Mouse (Mus musculus): ENCODE results near the gene Pdgfb. TPM values are rescaled to one million over a fixed set of nuclear protein-coding genes. Genes with fewer than 3 reads are reported as not detected.

Pdgfb gene
- total and polyA plus RNA-seq, 3 experiments: not detected

DNA sequence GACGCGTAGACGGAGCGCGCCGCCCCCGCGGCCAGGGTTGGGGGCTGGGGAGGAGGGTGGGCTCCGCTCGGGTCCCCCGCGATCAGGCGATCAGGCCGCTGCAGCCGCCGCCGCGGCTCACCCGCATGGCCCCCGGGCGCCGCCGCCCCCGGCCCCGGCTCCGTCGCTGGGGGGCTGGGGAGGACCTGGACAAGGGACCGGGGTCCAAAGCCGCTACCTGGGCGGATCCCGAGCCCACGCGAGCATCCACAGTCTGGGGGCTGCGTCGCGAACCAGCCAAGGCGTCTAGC, 801 bp downstream of the Pdgfb start:
- H3K36me3 ChIP-seq (replicated peaks in 1 of 2; ENCODE audit: control insufficient read depth in 1 of 2, insufficient read depth in 1 of 2, low read length in 1 of 2): no peaks in the 10 kb centered on the region
- no peak for DNase-seq (ENCODE audit: extremely low read depth)
- no peak overlapping the region for H3K4me2 ChIP-seq (ENCODE audit: insufficient read depth, low read depth, poor library complexity, severe bottlenecking)
- peaks cover 3% of the 10 kb centered on the region for H3K27me3 ChIP-seq (replicated peaks)
- H3K9me3 ChIP-seq (replicated peaks; ENCODE audit: low read length): peaks cover 26% of the 10 kb centered on the region
- no peak overlapping the region for H3K27ac ChIP-seq (ENCODE audit: insufficient read depth, low read depth)
- dilution Hi-C loops (cut with MboI; ENCODE audit: extremely low pct_ligation_motif_present, extremely low pct_unique_long_range_greater_than_20kb, low sequenced_read_pairs) (no loop called here), in situ Hi-C loops (cut with MboI; ENCODE audit: low pct_ligation_motif_present, low pct_unique_long_range_greater_than_20kb, low sequenced_read_pairs) (no loop called here)
- H3K4me1 ChIP-seq (ENCODE audit: control insufficient read depth in 1 of 2, insufficient read depth in 2 of 2): peaks cover 0 to 5% of the 10 kb centered on the region in 2 experiments; a peak in 1 of 4 replicates
- no peak overlapping the region for H3K9ac ChIP-seq (ENCODE audit: insufficient read depth, low read depth)
- no peak overlapping the region for H3K4me3 ChIP-seq (replicated peaks in 1 of 3; ENCODE audit: low read depth in 2 of 3, low read length in 2 of 3, poor library complexity in 1 of 3)
- no peak for TF ChIP-seq MAFK (IDR thresholded peaks at IDR 0.05; ENCODE audit: insufficient replicate concordance, low read length)
- H3K79me2 ChIP-seq (replicated peaks; ENCODE audit: control insufficient read depth, extremely low read depth, insufficient read depth, poor library complexity, severe bottlenecking): no peaks in the 10 kb centered on the region

DNA sequence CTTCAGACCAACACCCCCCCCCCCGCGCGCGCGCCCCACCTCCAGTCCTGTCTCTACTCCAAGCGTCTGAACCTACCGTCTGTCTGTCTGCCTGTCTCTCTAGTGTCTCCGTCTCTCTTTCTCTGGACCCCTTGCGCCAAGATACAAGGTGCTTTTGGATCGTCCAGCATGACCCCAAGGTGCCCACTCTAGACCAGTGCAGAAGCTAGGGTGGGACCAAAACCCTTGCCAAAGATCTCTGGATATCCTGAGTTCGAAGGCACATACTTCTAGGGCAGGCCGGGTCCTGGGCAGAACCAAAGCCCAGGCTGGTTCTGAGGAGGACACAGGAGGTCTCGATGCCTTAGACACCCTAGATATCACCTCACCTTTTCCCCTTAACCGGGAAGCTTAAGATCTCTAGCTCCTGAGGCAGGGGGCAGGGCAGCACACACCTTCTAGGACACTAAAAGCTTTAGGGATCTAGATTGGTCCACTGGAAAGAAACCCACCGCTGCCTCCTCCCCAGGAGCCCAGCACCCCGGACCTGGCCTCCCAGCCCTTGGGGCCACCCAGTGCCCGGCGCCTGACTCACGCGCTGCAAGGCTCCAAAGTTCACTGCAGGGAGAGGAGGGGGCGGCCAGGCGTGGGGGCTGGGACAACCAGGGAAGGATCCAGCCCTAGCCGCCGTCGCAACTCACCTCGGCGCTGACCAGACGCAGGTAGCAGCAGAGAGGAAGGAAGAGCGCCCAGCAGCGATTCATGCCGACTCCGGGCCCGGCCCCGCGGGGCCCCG, 1.3 kb downstream of the Pdgfb start:
- TF ChIP-seq ZC3H11A (IDR thresholded peaks at IDR 0.05; ENCODE audit: low read depth, low read length) (no peak), ZNF384 (IDR thresholded peaks at IDR 0.05; ENCODE audit: low read depth, low read length) (no peak), JUND (conservative IDR thresholded peaks at IDR 0.05; ENCODE audit: low read depth, low read length) (no peak), E2F4 (IDR thresholded peaks at IDR 0.05; ENCODE audit: insufficient replicate concordance, low read depth, low read length) (no peak), HCFC1 (IDR thresholded peaks at IDR 0.05; ENCODE audit: low read depth, low read length) (no peak), JUN (IDR thresholded peaks at IDR 0.05; ENCODE audit: insufficient read depth, low read depth, low read length) (no peak), IRF4 (IDR thresholded peaks at IDR 0.05; ENCODE audit: low read depth, low read length) (no peak), RAD21 (IDR thresholded peaks at IDR 0.05; ENCODE audit: low read depth, low read length) (no peak), MXI1 (IDR thresholded peaks at IDR 0.05; ENCODE audit: low read depth, low read length) (no peak), TBP (conservative IDR thresholded peaks at IDR 0.05; ENCODE audit: low read depth, low read length) (no peak)
- no peak overlapping the region for H3K27ac ChIP-seq (ENCODE audit: insufficient read depth, low read depth)
- H3K27me3 ChIP-seq (replicated peaks): peaks cover 3% of the 10 kb centered on the region
- H3K4me2 ChIP-seq (ENCODE audit: insufficient read depth, low read depth, poor library complexity, severe bottlenecking): no peak overlapping the region
- no peak overlapping the region for H3K9ac ChIP-seq (ENCODE audit: insufficient read depth, low read depth)
- H3K4me3 ChIP-seq (replicated peaks in 1 of 3; ENCODE audit: low read depth in 2 of 3, low read length in 2 of 3, poor library complexity in 1 of 3): no peak overlapping the region
- dilution Hi-C loops (cut with MboI; ENCODE audit: extremely low pct_ligation_motif_present, extremely low pct_unique_long_range_greater_than_20kb, low sequenced_read_pairs): no loop called here
- in situ Hi-C loops (cut with MboI; ENCODE audit: low pct_ligation_motif_present, low pct_unique_long_range_greater_than_20kb, low sequenced_read_pairs): no loop called here
- no peaks in the 10 kb centered on the region for H3K36me3 ChIP-seq (replicated peaks in 1 of 2; ENCODE audit: control insufficient read depth in 1 of 2, insufficient read depth in 1 of 2, low read length in 1 of 2)
- H3K9me3 ChIP-seq (replicated peaks; ENCODE audit: low read length): peaks cover 26% of the 10 kb centered on the region
- no peaks in the 10 kb centered on the region for H3K79me2 ChIP-seq (replicated peaks; ENCODE audit: control insufficient read depth, extremely low read depth, insufficient read depth, poor library complexity, severe bottlenecking)
- DNase-seq (ENCODE audit: extremely low read depth): no peak
- H3K4me1 ChIP-seq (ENCODE audit: control insufficient read depth in 1 of 2, insufficient read depth in 2 of 2): peaks cover 0 to 5% of the 10 kb centered on the region in 2 experiments; a peak in 1 of 4 replicates

DNA sequence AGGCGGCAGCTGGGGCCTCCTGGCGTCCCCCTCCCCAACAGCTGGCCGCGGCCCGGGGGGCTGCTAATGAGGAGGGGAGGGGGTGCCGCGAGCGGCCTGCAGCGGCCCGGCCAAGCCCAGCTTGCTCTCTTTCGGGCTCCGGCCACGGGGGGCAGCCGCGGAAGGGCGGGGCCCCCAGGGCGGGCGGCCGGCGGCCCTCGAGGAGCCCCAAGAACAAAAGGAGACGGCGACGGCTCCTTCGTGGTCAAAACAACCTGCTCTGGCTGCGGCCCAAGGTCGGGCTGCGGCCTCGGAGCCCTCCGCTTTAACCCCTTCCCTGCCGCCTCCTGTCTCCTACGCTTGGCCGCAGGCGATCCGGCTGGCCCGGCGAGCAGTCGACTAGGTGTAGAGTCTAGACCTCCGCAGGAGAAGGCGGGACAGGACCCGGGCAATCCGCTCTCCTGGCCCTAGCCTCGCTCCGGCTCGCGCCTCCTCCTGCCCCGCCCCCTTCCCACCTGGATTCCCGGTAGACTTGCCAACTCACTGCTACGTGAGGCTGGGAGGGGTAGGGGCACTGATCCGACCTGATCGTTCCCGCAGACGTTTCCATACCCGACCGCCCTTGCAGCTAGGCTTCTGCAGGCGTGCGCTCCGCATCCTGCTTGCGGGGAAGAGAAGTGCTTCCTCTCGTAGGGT, 2.1 kb downstream of the Pdgfb start:
- Histone ChIP-seq H3K79me2 (replicated peaks; ENCODE audit: control insufficient read depth, extremely low read depth, insufficient read depth, poor library complexity, severe bottlenecking) (no peaks in the 10 kb centered on the region), H3K27ac (ENCODE audit: insufficient read depth, low read depth) (no peak overlapping the region), H3K36me3 (replicated peaks in 1 of 2; ENCODE audit: control insufficient read depth in 1 of 2, insufficient read depth in 1 of 2, low read length in 1 of 2) (no peaks in the 10 kb centered on the region), H3K9ac (ENCODE audit: insufficient read depth, low read depth) (no peak overlapping the region), H3K4me1 (ENCODE audit: control insufficient read depth in 1 of 2, insufficient read depth in 2 of 2) (peaks cover 0 to 5% of the 10 kb centered on the region in 2 experiments; a peak in 1 of 4 replicates), H3K9me3 (replicated peaks; ENCODE audit: low read length) (peaks cover 26% of the 10 kb centered on the region), H3K4me3 (replicated peaks in 1 of 3; ENCODE audit: low read depth in 2 of 3, low read length in 2 of 3, poor library complexity in 1 of 3) (no peak overlapping the region), H3K27me3 (replicated peaks) (peaks cover 3% of the 10 kb centered on the region), H3K4me2 (ENCODE audit: insufficient read depth, low read depth, poor library complexity, severe bottlenecking) (no peak overlapping the region)
- TF ChIP-seq CHD2 (IDR thresholded peaks at IDR 0.05; ENCODE audit: low read length) (no peak), KAT2A (IDR thresholded peaks at IDR 0.05; ENCODE audit: insufficient replicate concordance, low read length) (no peak), MYC (IDR thresholded peaks at IDR 0.05; ENCODE audit: low read depth, low read length) (no peak), HCFC1 (IDR thresholded peaks at IDR 0.05; ENCODE audit: low read depth, low read length) (no peak), ZNF384 (IDR thresholded peaks at IDR 0.05; ENCODE audit: low read depth, low read length) (no peak), GABPA (IDR thresholded peaks at IDR 0.05; ENCODE audit: insufficient replicate concordance, low read depth, low read length) (no peak), POLR2A (IDR thresholded peaks at IDR 0.05; ENCODE audit: low read depth, low read length) (no peak), UBTF (IDR thresholded peaks at IDR 0.05; ENCODE audit: low read depth, low read length) (no peak), JUN (IDR thresholded peaks at IDR 0.05; ENCODE audit: insufficient read depth, low read depth, low read length) (no peak), IRF4 (IDR thresholded peaks at IDR 0.05; ENCODE audit: low read depth, low read length) (no peak), ZKSCAN1 (IDR thresholded peaks at IDR 0.05; ENCODE audit: borderline replicate concordance, low read depth, low read length) (no peak), USF1 (IDR thresholded peaks at IDR 0.05; ENCODE audit: low read depth, low read length) (no peak), SMC3 (IDR thresholded peaks at IDR 0.05; ENCODE audit: low read depth, low read length) (no peak), ZMIZ1 (IDR thresholded peaks at IDR 0.05; ENCODE audit: low read depth, low read length) (no peak), MAX (IDR thresholded peaks at IDR 0.05; ENCODE audit: low read length) (no peak), BHLHE40 (IDR thresholded peaks at IDR 0.05; ENCODE audit: low read depth, low read length) (no peak), MAFK (IDR thresholded peaks at IDR 0.05; ENCODE audit: insufficient replicate concordance, low read length) (no peak), MXI1 (IDR thresholded peaks at IDR 0.05; ENCODE audit: low read depth, low read length) (no peak), TBP (conservative IDR thresholded peaks at IDR 0.05; ENCODE audit: low read depth, low read length) (no peak)
- in situ Hi-C loops (cut with MboI; ENCODE audit: low pct_ligation_motif_present, low pct_unique_long_range_greater_than_20kb, low sequenced_read_pairs): no loop called here
- dilution Hi-C loops (cut with MboI; ENCODE audit: extremely low pct_ligation_motif_present, extremely low pct_unique_long_range_greater_than_20kb, low sequenced_read_pairs): no loop called here
- no peak for DNase-seq (ENCODE audit: extremely low read depth)
